Mouse (Mus musculus) heart, embryonic 14.5 days (tissue): ENCODE measurements around the gene Nxnl2. TPM values are rescaled to one million over a fixed set of nuclear protein-coding genes. Genes with fewer than 3 reads are reported as not detected.

ENCODE experiments used
- ATAC-seq: fragments of 200-750 bp; cut with Nextera tagmentation; 2 replicates; pipeline ENCODE4 v1.8.0; 2017; ENCODE audit warnings: low read depth, moderate TSS enrichment; ENCODE audit not compliant: insufficient number of reproducible peaks, insufficient read depth, low FRiP score
- H3K27ac ChIP-seq, 2 experiments: fragments of 200-500 bp in 1 of 2; fragments of 300-500 bp in 1 of 2; sonication (generic) in 1 of 2; replicated peaks in 1 of 2; 2 replicates each; pipeline ENCODE4 v1.5.1; 2012 to 2014; ENCODE audit warnings: low read depth in 2 of 2, low read length in 2 of 2, control low read depth in 1 of 2, mild to moderate bottlenecking in 1 of 2, mixed read lengths in 1 of 2; ENCODE audit not compliant: control insufficient read depth in 1 of 2, insufficient read depth in 1 of 2
- H3K27me3 ChIP-seq: fragments of 300-500 bp; sonication (generic); 2 replicates; pipeline ENCODE4 v1.6.1; 2014; ENCODE audit warnings: mild to moderate bottlenecking, low read length, control low read depth; ENCODE audit not compliant: control insufficient read depth, insufficient read depth
- H3K36me3 ChIP-seq: fragments of 300-500 bp; sonication (generic); 2 replicates; pipeline ENCODE4 v1.6.1; 2014; ENCODE audit warnings: mild to moderate bottlenecking, control low read depth, low read length, mixed read lengths; ENCODE audit not compliant: control insufficient read depth, insufficient read depth
- H3K4me1 ChIP-seq, 2 experiments: fragments of 200-500 bp in 1 of 2; fragments of 300-500 bp in 1 of 2; sonication (generic) in 1 of 2; 2 replicates each; pipeline ENCODE4 v1.6.1; 2012 to 2014; ENCODE audit warnings: low read length in 2 of 2, control low read depth in 1 of 2, mixed read lengths in 1 of 2; ENCODE audit not compliant: control insufficient read depth in 2 of 2, insufficient read depth in 2 of 2
- H3K4me2 ChIP-seq: fragments of 300-500 bp; sonication (generic); 2 replicates; pipeline ENCODE4 v1.6.1; 2014; ENCODE audit warnings: mild to moderate bottlenecking, low read length
- H3K4me3 ChIP-seq, 2 experiments: fragments of 200-500 bp in 1 of 2; fragments of 300-500 bp in 1 of 2; sonication (generic) in 1 of 2; 2 replicates each; pipeline ENCODE4 v1.5.1; 2012 to 2014; ENCODE audit warnings: low read length in 2 of 2, mild to moderate bottlenecking in 2 of 2, control low read depth in 1 of 2, low read depth in 1 of 2, moderate library complexity in 1 of 2; ENCODE audit not compliant: control insufficient read depth in 1 of 2, insufficient read depth in 1 of 2
- H3K9ac ChIP-seq: fragments of 300-500 bp; sonication (generic); 2 replicates; pipeline ENCODE4 v1.6.1; 2014; ENCODE audit warnings: mild to moderate bottlenecking, low read length
- H3K9me3 ChIP-seq: fragments of 300-500 bp; sonication (generic); 2 replicates; pipeline ENCODE4 v1.6.1; 2016; ENCODE audit warnings: low read length, control low read depth; ENCODE audit not compliant: control insufficient read depth
- WGBS: fragments of 180-500 bp; shearing (Covaris S2); extraction: QIAGEN DNeasy Blood & Tissue Kit; methylation state at CpG from one replicate; pipeline ENCODE4 v1.1.7; 2014; 5-methylcytosine and 5-hydroxymethylcytosine counted together
- microRNA-seq: library from miRNA; unstranded; fragments of <30 nt; microRNA quantifications from one replicate; pipeline ENCODE4, GENCODE M21; 2016
- polyA plus RNA-seq: library from polyadenylated mRNA; unstranded; fragments of >200 nt; fragmentation: Nextera tagmentation; extraction: Ambion mirVana; gene quantifications from 2 replicates; pipeline ENCODE4 v1.2.1, GENCODE M21; 2014

The Nxnl2 gene
- polyA plus RNA-seq, 1 experiment from 2014 or later, result 2.3 TPM

DNA sequence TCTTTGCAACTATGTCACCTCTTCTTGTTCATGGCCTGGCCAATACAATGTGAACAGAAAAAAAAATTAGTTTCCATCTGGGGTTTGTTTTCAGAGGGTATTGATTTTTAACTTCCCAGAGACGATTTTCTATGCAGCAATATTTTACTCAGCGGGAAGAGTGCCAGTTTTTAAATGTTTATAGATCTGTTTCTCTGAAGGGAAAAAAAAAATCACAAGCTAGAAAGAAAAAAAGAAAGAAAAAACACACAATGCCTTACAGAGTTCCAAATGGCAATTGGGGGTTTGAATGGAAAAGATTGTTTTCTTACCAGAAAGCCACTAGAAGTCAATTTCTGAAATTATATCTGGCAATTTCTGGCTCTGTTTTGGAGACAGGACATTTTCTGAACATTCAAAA lies 43.9 kb downstream of the Nxnl2 start:
- Histone ChIP-seq H3K27me3 (no peaks in the 10 kb centered on the region), H3K27ac (no peak overlapping the region), H3K9ac (no peak overlapping the region), H3K4me1 (no peaks in the 10 kb centered on the region), H3K4me2 (no peak overlapping the region), H3K9me3 (no peaks in the 10 kb centered on the region), H3K36me3 (no peaks in the 10 kb centered on the region), H3K4me3 (no peak overlapping the region)
- no peak for ATAC-seq
- 74% methylated on average over 2 of the region's 2 CpGs for WGBS

DNA sequence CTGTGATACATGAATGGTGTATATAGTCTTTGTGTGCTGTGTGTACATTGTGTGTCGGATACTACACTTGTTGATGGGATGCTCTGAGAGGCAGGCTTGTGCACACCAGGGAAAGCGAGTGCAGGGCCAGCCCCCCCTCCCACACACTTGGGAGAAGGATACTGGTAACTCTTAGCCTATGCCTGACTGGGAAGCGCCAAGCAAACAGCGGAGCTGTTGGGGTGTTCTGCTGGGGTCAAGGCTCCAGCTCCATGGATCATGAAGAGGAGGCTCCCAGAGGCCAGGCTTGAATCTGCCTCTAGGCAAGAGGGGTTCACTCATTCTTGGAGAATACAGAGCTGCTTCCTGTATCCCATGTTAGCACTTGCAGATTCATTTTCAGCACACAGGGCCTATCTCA lies 50.1 kb downstream of the Nxnl2 start:
- Histone ChIP-seq H3K4me2 (no peak overlapping the region), H3K36me3 (no peaks in the 10 kb centered on the region), H3K9ac (no peak overlapping the region), H3K4me3 (no peak overlapping the region), H3K27ac (no peak overlapping the region), H3K4me1 (0 out of 4 replicates have a peak, but pooled peaks cover 0 to 2% of the 10 kb centered on the region in 2 experiments), H3K27me3 (no peaks in the 10 kb centered on the region), H3K9me3 (no peaks in the 10 kb centered on the region)
- ATAC-seq, result no peak
- WGBS, result 85% methylated on average over 4 of the region's 4 CpGs

GRCm38 (mm10) chr13:51221425-51222160 lies 50.8 kb downstream of the Nxnl2 start:
- Histone ChIP-seq H3K4me1 (0 out of 4 replicates have a peak, but pooled peaks cover 0 to 2% of the 10 kb centered on the region in 2 experiments), H3K9me3 (no peaks in the 10 kb centered on the region), H3K36me3 (no peaks in the 10 kb centered on the region), H3K27me3 (no peaks in the 10 kb centered on the region), H3K4me3 (no peak overlapping the region), H3K4me2 (no peak overlapping the region), H3K27ac (no peak overlapping the region), H3K9ac (no peak overlapping the region)
- 67% methylated on average over 12 of the region's 12 CpGs for WGBS
- ATAC-seq, result no peak

Small RNA genes within 50 kb of the gene (microRNA-seq; reads per million reads assigned to microRNA genes)
- gene Gm44341, result not detected

Other genes starting within 250 kb of the Nxnl2 start
- gene Spin1, start 70.1 kb upstream of the Nxnl2 start, polyA plus RNA-seq, result 57.8 and 58.1 TPM in 2 replicates
- 15.2 and 16.3 TPM in 2 replicates for gene S1pr3, start 237.6 kb downstream of the Nxnl2 start, polyA plus RNA-seq